Mouse (Mus musculus): Measurements from ENCODE around the gene Ptpru.
"Not testable (repeated sequence)": the region's sequence is repeated elsewhere in the genome, so short reads cannot be mapped to it uniquely, and the experiment has no call there.

The Ptpru gene

DNA sequence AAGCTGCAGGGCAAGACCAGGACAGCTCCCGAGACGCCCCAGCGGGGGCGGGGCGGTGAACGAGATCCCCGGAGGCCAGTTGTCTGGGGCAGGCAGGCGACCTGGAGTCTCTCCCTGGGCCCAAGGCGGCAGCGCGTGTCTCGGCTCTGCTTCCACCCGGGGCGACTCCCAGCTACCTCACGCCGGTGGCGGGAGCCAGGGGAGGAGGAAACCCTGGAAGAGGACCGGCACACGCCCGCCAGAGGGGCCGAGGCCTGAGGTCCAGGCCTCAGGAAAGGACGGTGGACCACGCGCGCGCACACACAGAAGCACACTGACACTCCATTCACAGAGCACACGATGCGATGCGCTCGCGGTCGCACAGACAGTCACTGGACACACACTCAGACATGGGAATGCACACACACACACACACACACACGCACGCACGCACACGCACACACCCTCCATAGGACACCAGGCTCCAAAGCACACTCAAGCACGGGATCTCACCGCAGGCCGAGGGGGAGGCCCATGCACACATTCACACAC, 1.7 kb downstream of the Ptpru start:
- no peak for DNase-seq (ENCODE audit: low spot score in 2 of 2)

DNA sequence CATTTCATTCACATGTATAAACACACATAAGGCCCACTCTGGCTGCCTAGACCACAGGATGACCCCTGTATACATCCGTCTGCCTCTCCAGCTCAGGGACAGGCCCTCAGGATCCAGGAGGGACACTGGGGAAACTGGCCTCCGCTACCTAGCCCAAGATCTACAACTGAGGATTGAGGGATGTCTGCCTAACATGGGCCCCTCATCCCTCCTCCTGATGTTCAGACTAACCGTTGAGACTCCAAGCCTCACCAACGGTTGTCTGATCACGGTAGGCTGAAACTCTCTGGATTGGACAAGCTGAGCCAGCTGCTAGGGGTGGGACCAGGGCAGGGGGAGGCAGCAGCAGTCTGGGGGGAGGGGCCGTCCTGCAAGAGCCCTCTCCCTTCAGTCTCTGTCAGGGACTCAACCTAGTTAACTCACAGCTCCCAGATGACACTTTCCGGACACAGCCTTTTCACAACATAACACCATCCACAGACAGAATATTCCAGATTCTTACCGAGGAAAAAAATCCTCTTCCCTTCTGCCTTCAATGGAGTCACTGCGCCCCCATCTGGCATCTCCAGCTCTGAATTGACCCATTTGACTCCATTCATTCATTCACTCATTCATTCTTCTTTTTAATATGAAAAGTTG, 4.0 kb downstream of the Ptpru start:
- peak in 1 of 2 experiments; percentile 70 for DNase-seq (ENCODE audit: low spot score in 2 of 2)

DNA sequence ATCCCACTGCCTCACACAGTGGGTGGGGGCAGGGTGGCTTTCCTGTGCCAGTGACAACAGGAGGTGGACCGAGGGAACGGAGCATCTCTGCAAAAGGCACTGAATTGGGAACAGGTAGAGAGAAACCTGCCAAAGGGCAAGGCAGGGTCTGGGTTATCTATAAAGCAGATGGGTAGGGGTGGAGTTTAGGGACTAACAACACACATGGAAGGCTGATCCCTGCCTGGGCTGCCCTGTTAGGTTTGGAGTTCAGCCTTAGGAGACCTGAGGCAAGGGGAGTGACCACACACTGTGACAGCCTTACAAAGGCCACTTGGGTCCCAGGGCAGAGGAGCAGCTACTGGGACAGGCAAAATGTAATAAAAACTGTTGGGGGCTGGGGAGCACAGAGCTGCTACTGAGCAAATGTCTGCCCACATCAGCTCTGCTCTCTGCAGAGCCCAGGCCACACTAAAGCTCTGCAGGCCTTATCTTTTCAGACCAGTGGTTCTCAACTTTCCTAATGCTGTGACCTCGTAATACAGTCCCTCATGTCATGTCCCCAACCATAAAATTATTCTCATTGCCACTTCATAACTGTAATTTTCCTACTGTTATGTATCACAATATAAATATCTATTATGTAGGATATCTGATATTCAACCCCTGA, 5.2 kb downstream of the Ptpru start:
- no peak for DNase-seq (ENCODE audit: low spot score in 2 of 2)

DNA sequence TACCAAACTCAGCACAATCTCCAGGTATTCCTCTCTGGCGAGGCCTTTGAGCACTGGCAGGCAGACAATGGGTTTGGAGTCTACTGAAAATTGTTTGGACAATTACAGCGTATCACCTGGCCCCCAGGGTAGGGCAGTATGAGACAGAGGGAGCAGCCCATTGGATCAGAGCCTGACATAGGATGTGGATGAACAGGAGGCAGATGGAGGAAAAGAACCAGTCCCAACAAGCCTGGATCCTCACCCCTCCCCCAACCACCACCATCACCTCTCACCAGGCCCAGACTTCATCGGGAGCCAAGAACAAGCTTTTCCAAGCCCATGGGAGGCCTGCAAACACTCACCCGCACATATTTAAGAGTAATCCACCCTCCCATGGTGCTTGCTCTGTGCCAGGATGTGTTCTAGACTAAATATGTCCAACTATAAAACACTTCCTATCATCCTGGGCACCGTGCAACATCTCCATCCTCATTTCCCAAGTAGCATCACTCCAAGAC, 6.5 kb downstream of the Ptpru start:
- DNase-seq (ENCODE audit: low spot score in 2 of 2) = no peak

DNA sequence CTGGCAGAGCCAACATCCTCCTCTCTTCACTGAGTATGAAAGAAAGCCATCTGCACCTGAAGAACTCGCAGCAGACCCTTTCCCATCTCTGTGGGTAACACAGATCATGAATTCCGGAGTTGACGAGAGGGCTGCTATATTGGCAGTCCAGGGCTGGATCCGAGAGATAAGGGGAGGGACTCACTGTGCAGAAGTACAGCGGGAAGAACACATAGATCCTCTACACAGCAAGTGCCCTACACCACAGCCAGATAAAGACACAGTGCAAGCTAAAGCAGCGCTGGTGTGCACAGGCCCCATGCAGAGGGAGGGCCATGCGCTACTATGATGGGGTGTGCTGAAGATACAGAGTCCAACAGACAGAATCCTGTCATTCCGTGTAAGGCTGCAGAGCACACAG, 9.0 kb downstream of the Ptpru start:
- no peak for DNase-seq (ENCODE audit: low spot score in 2 of 2)

DNA sequence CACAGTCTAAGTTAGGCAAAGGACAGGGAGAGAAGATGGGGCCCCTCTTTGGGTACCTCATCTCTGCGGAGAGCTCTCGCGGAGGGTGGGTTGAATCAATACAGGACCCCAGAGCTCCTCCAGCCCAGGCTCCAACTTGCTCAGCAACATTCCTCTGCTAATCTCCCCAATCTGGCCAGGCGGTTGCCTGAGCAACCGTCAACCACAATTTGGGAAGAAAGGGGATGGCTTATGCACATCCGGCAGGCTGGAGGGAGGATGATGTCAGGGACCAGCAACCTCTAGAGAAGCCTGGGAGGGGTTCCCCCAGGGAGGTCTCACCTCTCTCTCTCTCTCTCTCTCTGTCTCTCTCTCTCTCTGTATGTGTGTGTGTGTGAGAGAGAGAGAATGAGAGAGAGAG, 11.2 kb downstream of the Ptpru start:
- peak; percentile 38 to 50 for DNase-seq (ENCODE audit: low spot score in 2 of 2)

DNA sequence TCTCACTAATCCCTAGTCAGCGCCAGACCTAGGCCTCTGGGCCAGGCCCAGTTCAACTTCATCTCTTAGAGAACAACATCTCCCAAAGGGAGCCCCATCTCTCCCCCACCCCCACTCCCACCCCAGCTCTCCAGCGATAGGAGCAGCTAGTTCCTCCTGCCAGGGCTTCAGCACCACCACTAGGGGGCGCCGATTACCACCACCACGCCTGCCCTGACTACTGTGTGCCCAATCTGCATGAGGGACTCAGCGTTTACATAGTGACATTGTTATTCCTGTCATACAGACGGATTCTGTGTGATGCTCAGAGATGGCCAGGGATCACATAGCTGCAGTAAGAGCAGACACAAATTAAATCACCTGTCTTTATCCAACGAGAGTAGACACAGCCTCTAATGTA, 12.3 kb downstream of the Ptpru start:
- no peak for DNase-seq (ENCODE audit: low spot score in 2 of 2)

DNA sequence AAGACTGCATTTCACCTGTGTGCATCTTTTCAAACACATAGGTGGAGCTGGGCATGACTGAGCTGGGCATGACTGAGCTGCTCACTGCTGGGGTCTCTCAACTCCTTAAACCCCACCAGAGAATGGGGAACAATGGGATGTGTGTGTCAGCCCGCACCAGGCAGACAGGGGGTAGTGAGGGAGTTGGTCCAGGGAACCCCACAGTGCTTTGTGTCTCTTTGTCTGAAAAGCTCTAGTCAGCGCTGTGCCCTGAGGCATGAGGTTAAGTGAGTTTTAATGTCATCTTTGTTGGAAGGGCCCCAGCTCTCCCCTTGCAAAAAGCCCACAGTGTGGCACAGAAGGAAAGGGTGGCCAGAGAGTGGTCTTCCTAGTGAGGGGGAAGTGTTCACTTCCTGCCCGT, 13.1 kb downstream of the Ptpru start:
- no peak for DNase-seq (ENCODE audit: low spot score in 2 of 2)

DNA sequence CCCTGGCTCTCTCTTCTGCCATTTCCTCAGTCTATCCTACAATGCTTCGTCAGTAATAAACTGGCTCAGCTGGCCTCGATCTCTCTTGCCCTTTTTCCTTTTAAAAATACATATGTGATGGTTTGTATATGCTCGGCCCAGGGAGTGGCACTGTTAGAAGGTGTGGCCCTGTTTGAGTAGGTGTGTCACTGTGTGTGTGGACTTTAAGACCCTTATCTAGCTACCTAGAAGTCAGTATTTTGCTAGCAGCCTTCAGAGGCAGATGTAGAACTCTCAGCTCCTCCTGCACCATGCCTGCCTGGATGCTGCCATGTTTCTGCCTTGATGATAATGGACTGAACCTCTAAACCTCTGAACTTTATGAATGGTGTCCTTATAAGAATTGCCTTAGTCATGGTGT, 15.5 kb downstream of the Ptpru start:
- DNase-seq (ENCODE audit: low spot score in 2 of 2) = no peak

DNA sequence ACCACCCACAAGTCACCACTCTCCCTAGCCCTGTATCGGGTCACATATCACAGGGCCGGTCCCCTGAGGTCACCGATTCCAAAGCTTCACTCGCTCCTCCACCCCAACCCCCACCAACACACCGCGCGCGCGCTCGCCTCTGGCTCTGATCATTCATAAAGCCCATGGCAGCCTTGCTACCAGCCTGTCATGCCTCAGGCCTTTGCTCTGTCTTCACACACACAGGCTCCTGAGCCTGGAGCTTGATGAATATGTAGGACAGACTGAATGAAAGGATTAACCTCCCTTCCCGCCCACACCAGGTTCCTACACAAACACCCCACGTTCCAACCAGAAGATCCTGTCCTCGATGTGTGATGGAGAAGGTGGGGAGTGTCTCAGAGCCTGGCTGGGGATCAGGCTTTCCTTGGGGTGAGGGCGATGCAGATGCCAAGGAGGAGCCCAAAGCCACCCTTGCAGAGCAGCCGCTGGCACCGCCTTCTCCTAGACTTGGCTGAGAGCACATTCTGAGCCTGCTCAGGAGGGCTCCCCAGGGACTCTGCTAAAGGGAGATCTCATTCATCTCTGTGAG, 16.8 kb downstream of the Ptpru start:
- DNase-seq (ENCODE audit: low spot score in 2 of 2) = peak in 1 of 2 experiments; percentile 32

DNA sequence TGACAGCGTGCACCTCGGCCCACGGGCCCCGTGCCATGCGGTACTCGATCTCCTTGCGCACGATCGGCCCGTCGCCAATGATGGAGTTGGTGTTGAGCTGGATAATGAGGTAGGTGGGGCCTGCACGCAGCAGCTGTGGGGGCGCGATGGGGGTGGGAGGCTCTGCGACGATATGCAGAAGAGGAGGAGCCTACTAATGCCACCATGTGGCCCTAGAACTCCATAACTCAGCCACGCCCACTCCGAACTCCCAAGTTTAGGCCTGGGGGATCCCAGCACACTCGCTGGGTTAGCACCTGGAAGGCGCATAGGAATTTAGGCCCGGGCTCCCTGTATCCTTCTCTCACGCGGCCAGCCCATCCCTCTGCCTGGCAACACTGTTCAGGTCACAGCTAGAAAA, 19.2 kb downstream of the Ptpru start:
- no peak for DNase-seq (ENCODE audit: low spot score in 2 of 2)

DNA sequence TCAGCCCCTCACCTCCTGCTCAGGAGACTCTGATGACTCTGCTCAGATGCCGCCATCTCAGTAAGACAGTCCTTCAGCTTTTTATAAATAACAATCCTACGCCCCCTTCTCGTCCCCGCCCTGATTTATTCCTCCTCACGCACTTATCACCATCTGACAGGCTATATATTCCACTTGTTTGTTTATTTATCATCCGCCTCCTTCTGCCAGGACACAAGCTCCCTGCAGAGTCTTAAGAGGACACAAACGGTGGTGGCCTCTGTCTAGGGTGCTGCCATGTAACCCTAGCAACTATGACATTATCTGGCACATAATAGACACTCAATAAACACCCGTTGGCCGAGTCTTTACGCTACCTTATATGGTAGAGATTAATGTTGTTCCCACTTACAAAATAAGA, 22.3 kb downstream of the Ptpru start:
- DNase-seq (ENCODE audit: low spot score in 2 of 2) = no peak

DNA sequence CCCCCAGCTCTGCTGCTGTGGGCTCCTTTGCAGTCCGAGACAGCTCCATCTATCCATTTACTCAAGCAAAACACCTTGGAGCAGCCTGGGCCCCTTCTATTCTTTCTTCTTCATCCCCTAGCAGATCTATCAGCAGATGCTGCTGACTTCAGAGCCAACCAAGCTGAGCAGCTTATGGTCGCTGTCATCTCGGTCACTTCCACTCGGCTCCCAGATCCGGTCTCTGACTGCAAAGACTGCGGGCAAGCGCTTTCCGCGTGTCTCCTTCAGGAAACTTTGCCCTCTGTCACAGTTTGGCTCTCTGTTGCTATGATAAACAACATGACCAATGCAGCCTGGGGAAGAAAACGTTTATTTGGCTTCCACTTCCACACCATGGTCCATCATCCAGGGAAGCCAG, 23.2 kb downstream of the Ptpru start:
- no peak for DNase-seq (ENCODE audit: low spot score in 2 of 2)

DNA sequence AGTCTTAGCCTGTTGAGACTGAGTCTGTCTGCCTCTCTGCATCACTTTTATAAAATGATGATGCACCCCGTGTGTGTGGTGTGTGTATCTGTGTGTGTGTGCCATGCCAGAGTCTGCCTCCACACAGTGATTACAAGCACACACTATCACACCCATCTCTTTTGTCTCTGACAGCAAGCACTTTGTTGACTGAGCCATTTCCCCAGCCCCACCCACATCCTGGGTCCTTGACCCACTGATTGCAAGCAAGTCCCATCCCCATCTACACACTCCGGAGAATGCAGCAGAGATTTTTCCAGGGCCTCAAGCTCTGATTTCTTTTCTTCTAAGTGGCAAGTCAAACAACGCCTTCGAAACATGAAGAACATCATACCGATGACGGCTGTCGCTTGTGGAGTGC, 24.3 kb downstream of the Ptpru start:
- no peak for DNase-seq (ENCODE audit: low spot score in 2 of 2)

DNA sequence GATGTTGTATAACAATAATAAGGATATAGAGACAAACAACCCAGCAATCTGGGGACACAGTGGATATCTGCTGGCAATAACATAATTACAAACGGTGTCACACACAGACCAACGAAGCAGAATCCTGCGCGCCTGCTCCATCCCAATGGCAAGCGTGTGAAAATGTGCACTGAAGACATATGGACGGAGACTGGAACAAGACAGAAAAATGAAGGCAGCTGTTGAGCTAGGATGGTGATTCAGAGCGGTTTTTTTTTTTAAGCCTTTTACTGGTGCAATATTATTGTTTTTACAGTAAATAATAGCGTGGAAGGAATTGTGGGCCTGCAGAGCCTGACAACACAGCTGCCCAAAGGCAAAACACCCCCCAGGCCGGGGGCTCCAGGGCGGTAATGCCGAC, 25.6 kb downstream of the Ptpru start:
- no peak for DNase-seq (ENCODE audit: low spot score in 2 of 2)

DNA sequence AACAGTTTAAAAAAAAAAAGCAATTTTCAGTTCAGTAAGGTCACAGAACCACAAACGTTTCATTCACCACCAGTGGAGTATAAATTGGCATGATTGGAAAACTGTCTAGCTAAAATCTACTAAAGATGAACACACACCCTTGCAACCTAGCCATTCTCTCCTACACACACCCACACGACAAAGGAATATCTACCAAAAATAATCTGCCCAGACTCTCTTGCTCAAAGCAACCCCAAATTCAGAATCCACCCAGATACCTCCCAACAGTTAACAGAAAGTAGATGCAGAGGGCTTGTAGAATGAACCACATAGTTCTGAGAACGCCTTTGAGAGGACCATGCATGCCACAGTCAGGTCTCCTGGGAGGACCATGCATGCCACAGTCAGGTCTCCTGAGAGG, 32.8 kb downstream of the Ptpru start:
- no peak for DNase-seq (ENCODE audit: low spot score in 2 of 2)

DNA sequence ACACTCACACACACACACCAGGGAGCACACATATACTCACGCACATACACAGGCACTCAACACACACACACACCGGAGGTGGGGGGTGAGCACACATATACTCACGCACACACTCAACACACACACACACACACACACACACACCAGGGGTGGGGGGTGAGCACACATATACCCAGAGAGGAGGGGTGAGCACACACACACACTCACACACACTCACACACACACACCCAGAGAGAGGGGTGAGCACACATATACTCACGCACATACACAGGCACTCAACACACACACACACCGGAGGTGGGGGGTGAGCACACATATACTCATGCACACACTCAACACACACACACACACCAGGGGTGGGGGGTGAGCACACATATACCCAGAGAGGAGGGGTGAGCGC, 33.4 kb downstream of the Ptpru start:
- not testable (repeated sequence) for DNase-seq (ENCODE audit: low spot score in 2 of 2)

DNA sequence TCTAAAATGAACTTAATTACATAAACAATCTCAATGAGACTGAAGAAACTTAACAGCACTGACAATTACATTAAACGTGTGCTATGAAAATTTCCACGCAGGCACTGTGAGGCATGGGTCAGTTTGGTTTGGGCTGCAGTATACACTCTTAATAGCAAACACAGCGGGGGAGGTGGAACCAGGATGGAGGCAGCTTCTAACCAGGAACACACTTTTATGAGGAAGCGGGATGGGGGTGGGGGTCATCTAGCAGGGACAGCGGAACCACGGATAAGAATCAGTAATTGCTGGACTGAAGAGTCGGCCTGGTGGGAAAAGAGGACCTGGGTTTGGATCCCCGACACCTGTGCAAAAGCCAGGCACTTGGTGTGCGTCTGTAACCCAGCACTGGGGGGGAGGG, 34.2 kb downstream of the Ptpru start:
- no peak for DNase-seq (ENCODE audit: low spot score in 2 of 2)

DNA sequence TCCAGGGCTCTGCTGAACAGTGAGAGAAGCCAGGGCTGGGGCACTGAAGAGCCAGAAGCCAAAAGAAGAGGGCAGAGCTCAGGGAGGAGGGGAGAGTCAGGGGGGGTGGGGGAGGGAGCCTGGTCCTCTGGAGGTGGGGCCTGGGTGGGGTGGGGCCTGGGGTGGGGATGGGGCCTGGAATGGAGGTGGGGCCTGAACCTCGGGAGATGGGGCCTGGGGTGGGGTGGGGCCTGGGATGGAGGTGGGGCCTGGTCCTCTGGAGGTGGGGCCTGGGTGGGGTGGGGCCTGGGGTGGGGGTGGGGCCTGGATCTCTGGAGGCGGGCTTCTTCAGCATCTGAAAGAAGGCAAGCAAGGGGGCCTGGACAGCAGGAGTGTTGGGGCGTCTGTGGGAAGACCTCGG, 39.1 kb downstream of the Ptpru start:
- no peak for DNase-seq (ENCODE audit: low spot score in 2 of 2)

DNA sequence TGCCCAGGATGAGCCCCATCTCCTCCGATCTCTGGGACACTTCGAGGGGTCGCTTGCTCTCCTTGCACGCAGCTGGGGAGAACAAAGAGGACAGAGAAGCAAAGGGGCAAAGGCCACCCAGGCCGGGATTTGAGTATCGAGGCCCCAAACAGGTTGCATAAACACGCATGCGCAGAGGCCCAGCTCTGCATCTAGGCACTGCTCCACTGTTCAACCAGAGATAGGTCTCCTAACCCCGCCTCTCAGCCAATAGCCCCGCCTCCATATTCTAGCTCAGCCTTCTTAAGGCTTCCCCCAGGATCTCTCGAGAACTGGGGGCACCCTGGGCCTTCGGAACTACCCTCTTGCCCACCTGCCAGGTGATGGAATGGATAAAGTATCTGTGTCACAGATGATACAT, 40.2 kb downstream of the Ptpru start:
- DNase-seq (ENCODE audit: low spot score in 2 of 2) = no peak

DNA sequence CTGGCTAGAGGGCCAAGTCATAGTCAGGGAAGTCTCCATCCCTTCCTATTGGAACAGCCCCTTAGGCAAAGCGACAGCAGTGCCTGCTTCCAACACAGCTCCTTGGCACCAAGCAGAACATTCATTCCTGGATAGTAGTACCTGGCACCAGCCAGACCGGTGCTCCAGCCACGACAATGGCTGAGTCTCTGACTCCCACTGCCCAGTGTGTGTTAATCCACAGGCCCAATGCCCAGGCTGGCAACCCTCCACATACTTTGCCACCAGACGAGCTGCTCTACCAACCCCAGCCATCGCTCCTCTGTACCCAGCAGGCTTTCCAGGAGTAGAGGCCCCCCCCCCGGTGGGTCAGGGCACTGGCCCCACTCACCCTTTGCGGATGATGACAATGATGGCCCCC, 40.6 kb downstream of the Ptpru start:
- peak; percentile 61 to 75 for DNase-seq (ENCODE audit: low spot score in 2 of 2)

DNA sequence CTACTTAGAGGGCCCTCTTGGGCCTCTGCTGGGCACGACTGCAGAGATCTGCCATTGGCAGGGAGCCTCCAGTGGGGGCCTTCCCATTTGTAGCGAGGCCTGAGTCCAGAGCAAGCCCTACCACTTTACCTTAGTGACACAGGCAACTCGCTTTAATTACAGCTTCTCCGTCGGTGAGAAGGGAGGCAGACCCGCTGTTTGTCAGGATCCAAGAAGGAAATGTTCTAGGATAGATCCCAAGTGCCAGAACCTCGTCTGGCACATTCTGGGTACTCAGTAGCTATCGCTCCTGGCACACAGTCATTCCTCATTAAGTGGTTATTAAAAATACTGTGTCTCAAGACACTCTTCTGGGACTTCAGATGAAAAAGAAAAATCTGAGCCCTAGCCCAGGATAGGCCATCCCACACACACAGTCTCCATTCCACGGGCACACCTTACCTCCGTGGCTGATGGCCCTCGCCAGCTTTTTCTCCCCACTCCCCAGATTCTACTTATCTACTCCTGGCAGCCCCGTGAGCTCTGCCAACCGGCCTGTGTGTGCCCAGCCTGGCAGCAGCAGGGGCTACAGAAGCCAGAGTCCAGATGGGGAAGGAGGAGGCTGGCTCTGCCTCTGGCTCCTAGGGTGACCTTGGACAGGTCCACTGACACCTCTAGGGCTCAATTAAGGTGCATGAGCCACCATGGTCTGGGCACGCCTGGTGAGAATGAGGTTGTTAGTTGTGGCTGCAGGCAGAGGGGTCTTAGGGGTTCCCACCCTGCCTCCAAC, 41.6 kb downstream of the Ptpru start:
- DNase-seq (ENCODE audit: low spot score in 2 of 2) = no peak
